Mouse (Mus musculus) limb, embryonic 10.5 days (tissue): ENCODE results near the gene Cela3b. TPM values are rescaled to one million over a fixed set of nuclear protein-coding genes. Genes with fewer than 3 reads are reported as not detected.

Source experiments
- DNase-seq: peaks from one replicate; pipeline ENCODE4 v3.0.0-alpha.2; 2017; ENCODE audit warnings: low spot score
- H3K27ac ChIP-seq: fragments of 300-500 bp; sonication (generic); 2 replicates; pipeline ENCODE4 v1.5.1; 2016; ENCODE audit warnings: mild to moderate bottlenecking
- H3K27me3 ChIP-seq: fragments of 300-500 bp; sonication (generic); 2 replicates; pipeline ENCODE4 v1.6.1; 2016; ENCODE audit warnings: low read depth, mild to moderate bottlenecking; ENCODE audit not compliant: poor library complexity, severe bottlenecking
- H3K36me3 ChIP-seq: fragments of 300-500 bp; sonication (generic); 2 replicates; pipeline ENCODE4 v1.6.1; 2016; ENCODE audit warnings: mild to moderate bottlenecking, moderate library complexity
- H3K4me1 ChIP-seq: fragments of 300-500 bp; sonication (generic); 2 replicates; pipeline ENCODE4 v1.6.1; 2016
- H3K4me3 ChIP-seq: fragments of 300-500 bp; sonication (generic); 2 replicates; pipeline ENCODE4 v1.5.1; 2016; ENCODE audit warnings: mild to moderate bottlenecking, moderate library complexity
- H3K9me3 ChIP-seq: fragments of 300-500 bp; sonication (generic); replicated peaks from 2 replicates; pipeline ENCODE4 v1.6.1; 2016; ENCODE audit warnings: mild to moderate bottlenecking
- WGBS: fragments of 180-500 bp; shearing (Covaris S2); methylation state at CpG from one replicate; pipeline ENCODE4 v1.1.7; 2016; 5-methylcytosine and 5-hydroxymethylcytosine counted together
- polyA plus RNA-seq: library from polyadenylated mRNA; unstranded; fragments of >200 nt; fragmentation: Nextera tagmentation; extraction: Ambion mirVana; gene quantifications from 2 replicates; pipeline ENCODE4 v1.2.1, GENCODE M21; 2016

Cela3b gene
- polyA plus RNA-seq: not detected in 2 replicates

- no peaks in the 10 kb centered on the region for H3K9me3 ChIP-seq
- no peak for DNase-seq
- H3K4me3 ChIP-seq: no peak within 1 kb of the TSS
- H3K36me3 ChIP-seq: no peaks in the 10 kb centered on the region
- H3K27me3 ChIP-seq: no peaks in the 10 kb centered on the region
- H3K4me1 ChIP-seq: no peaks in the 10 kb centered on the region
- WGBS: 89% methylated on average over 4 of the region's 4 CpGs
- no peak within 1 kb of the TSS for H3K27ac ChIP-seq
Measured at GRCm38 (mm10) chr4:137430502-137430901, at the start of gene Cela3b. Gene Cela3b (minus strand): TSS chr4:137430540.

- peak overlapping the region; percentile 25; the same call in 1 of the 2 replicates for H3K4me3 ChIP-seq
- no peaks in the 10 kb centered on the region for H3K9me3 ChIP-seq
- peak overlapping the region; percentile 76 for H3K27ac ChIP-seq
- DNase-seq: peak; percentile 67
- H3K4me1 ChIP-seq: peaks cover 89% of the 10 kb centered on the region
- no peaks in the 10 kb centered on the region for H3K27me3 ChIP-seq
- peaks cover 4% of the 10 kb centered on the region; the same call in 1 of the 2 replicates for H3K36me3 ChIP-seq
- WGBS: 2% methylated on average over 6 of the region's 6 CpGs
Measured at GRCm38 (mm10) chr4:137479757-137480156, 49.4 kb upstream of the Cela3b start.

GRCm38 (mm10) chr4:137478306-137478705 lies 48.0 kb upstream of the Cela3b start:
- DNase-seq: no peak
- peaks cover 86% of the 10 kb centered on the region for H3K4me1 ChIP-seq
- WGBS: 74% methylated on average over 5 of the region's 5 CpGs
- peak overlapping the region; percentile 76 for H3K27ac ChIP-seq
- H3K27me3 ChIP-seq: no peaks in the 10 kb centered on the region
- H3K4me3 ChIP-seq: no peak overlapping the region
- no peaks in the 10 kb centered on the region for H3K9me3 ChIP-seq
- H3K36me3 ChIP-seq: 0 out of 2 replicates have a peak, but pooled peaks cover 4% of the 10 kb centered on the region

GRCm38 (mm10) chr4:137477611-137478010 lies 47.3 kb upstream of the Cela3b start:
- Histone ChIP-seq H3K27me3 (no peaks in the 10 kb centered on the region), H3K36me3 (0 out of 2 replicates have a peak, but pooled peaks cover 4% of the 10 kb centered on the region), H3K4me1 (peaks cover 90% of the 10 kb centered on the region), H3K9me3 (no peaks in the 10 kb centered on the region), H3K27ac (peak overlapping the region; percentile 67), H3K4me3 (no peak overlapping the region)
- 56% methylated on average over 6 of the region's 6 CpGs for WGBS
- no peak for DNase-seq

- 7% methylated on average over 17 of the region's 17 CpGs for WGBS
- Histone ChIP-seq H3K27ac (peak overlapping the region; percentile 67), H3K27me3 (no peaks in the 10 kb centered on the region), H3K4me1 (peaks cover 81% of the 10 kb centered on the region), H3K36me3 (0 out of 2 replicates have a peak, but pooled peaks cover 4% of the 10 kb centered on the region), H3K9me3 (no peaks in the 10 kb centered on the region), H3K4me3 (peak overlapping the region; percentile 35)
- DNase-seq: no peak
Measured at GRCm38 (mm10) chr4:137476761-137477237, 46.5 kb upstream of the Cela3b start.

- no peak for DNase-seq
- H3K36me3 ChIP-seq: 0 out of 2 replicates have a peak, but pooled peaks cover 4% of the 10 kb centered on the region
- H3K9me3 ChIP-seq: no peaks in the 10 kb centered on the region
- H3K4me3 ChIP-seq: peak overlapping the region; percentile 35
- peaks cover 80% of the 10 kb centered on the region for H3K4me1 ChIP-seq
- H3K27me3 ChIP-seq: no peaks in the 10 kb centered on the region
- WGBS: 24% methylated on average over 10 of the region's 10 CpGs
- peak overlapping the region; percentile 67 for H3K27ac ChIP-seq
Measured at GRCm38 (mm10) chr4:137476065-137476760, 45.9 kb upstream of the Cela3b start.

- Histone ChIP-seq H3K4me3 (no peak overlapping the region), H3K36me3 (0 out of 2 replicates have a peak, but pooled peaks cover 4% of the 10 kb centered on the region), H3K27me3 (no peaks in the 10 kb centered on the region), H3K27ac (no peak overlapping the region), H3K9me3 (no peaks in the 10 kb centered on the region), H3K4me1 (peaks cover 80% of the 10 kb centered on the region)
- no peak for DNase-seq
- 83% methylated on average over 13 of the region's 13 CpGs for WGBS
Measured at GRCm38 (mm10) chr4:137475271-137476050, 45.1 kb upstream of the Cela3b start.

GRCm38 (mm10) chr4:137474694-137475093 lies 44.4 kb upstream of the Cela3b start:
- no peak for DNase-seq
- Histone ChIP-seq H3K27me3 (no peaks in the 10 kb centered on the region), H3K4me3 (no peak overlapping the region), H3K4me1 (peaks cover 80% of the 10 kb centered on the region), H3K36me3 (0 out of 2 replicates have a peak, but pooled peaks cover 4% of the 10 kb centered on the region), H3K27ac (no peak overlapping the region), H3K9me3 (no peaks in the 10 kb centered on the region)
- WGBS: 90% methylated on average over 7 of the region's 7 CpGs

GRCm38 (mm10) chr4:137473701-137474388 lies 43.5 kb upstream of the Cela3b start:
- Histone ChIP-seq H3K36me3 (no peaks in the 10 kb centered on the region), H3K4me3 (no peak overlapping the region), H3K9me3 (no peaks in the 10 kb centered on the region), H3K27me3 (no peaks in the 10 kb centered on the region), H3K27ac (peak overlapping the region; percentile 48), H3K4me1 (peaks cover 80% of the 10 kb centered on the region)
- DNase-seq: no peak
- whole genome bisulfite sequencing: 69% methylated on average over 18 of the region's 18 CpGs

- peaks cover 80% of the 10 kb centered on the region for H3K4me1 ChIP-seq
- no peaks in the 10 kb centered on the region for H3K9me3 ChIP-seq
- peak overlapping the region; percentile 48; the same call in 1 of the 2 replicates for H3K27ac ChIP-seq
- H3K36me3 ChIP-seq: no peaks in the 10 kb centered on the region
- no peaks in the 10 kb centered on the region for H3K27me3 ChIP-seq
- H3K4me3 ChIP-seq: no peak overlapping the region
- DNase-seq: no peak
- 91% methylated on average over 8 of the region's 8 CpGs for WGBS
Measured at GRCm38 (mm10) chr4:137473240-137473639, 42.9 kb upstream of the Cela3b start.

- H3K4me3 ChIP-seq: peak overlapping the region; percentile 83
Measured at GRCm38 (mm10) chr4:137471326-137471725, 41.0 kb upstream of the Cela3b start.

GRCm38 (mm10) chr4:137470701-137471317 lies 40.5 kb upstream of the Cela3b start:
- H3K9me3 ChIP-seq: no peaks in the 10 kb centered on the region
- peak overlapping the region; percentile 83 for H3K4me3 ChIP-seq
- 61% methylated on average over 9 of the region's 9 CpGs for WGBS
- peak overlapping the region; percentile 92 for H3K27ac ChIP-seq
- peaks cover 70% of the 10 kb centered on the region for H3K4me1 ChIP-seq
- no peaks in the 10 kb centered on the region for H3K36me3 ChIP-seq
- no peaks in the 10 kb centered on the region for H3K27me3 ChIP-seq
- DNase-seq: no peak

More at GRCm38 (mm10) chr4:137471326-137471725, 41.0 kb upstream of the Cela3b start:
- Histone ChIP-seq H3K27ac (peak overlapping the region; percentile 92), H3K27me3 (no peaks in the 10 kb centered on the region), H3K9me3 (no peaks in the 10 kb centered on the region), H3K36me3 (no peaks in the 10 kb centered on the region), H3K4me1 (peaks cover 75% of the 10 kb centered on the region)
- WGBS: 63% methylated on average over 8 of the region's 8 CpGs
- DNase-seq: no peak
